Mouse (Mus musculus): ENCODE data around the gene Tcam1.
A peak's percentile ranks its signal among the peaks of the same experiment; 100 is the strongest.

Tcam1 gene

DNA sequence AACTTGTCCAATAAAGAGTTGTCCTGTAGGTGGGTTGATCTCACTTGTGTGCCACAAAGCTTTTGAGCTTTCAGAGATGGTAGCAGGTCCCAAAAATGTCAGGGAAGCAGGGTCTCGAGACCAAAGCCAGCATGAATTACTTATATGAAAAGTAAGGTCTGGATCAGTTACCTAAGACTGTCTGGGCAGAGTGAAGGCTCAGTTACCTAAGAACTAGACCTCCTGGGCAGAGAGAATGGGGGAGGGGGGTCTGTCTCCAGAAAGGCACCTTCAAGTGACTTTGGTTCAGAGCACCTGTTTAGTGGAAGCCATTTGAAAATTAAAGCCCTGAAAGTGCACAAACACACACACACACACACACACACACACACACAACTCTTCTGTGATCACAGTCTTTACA lies 2.1 kb upstream of the Tcam1 start:
- no peak for DNase-seq

DNA sequence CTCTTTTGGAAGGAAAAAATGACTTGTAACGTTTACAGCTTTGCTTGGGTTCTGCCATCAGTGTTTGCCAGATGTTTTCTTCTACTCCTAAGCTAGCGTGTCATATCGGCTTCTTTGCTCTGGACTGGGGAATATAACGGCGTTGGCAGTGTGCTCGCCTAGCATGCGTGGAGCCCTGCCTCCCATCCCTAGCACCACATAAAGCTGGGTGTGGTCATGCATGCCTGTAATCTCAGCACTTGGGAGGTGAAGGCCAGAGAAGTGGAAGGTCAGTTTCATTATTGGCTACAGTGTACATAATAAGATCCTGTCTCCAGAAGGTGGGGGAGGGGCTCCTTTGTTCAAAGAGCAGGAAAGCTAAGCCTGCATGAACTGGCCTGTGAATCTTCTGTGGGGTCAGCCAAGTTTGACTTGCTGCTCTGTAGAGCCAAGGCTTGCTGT lies 1.5 kb upstream of the Tcam1 start:
- DNase-seq, result no peak

DNA sequence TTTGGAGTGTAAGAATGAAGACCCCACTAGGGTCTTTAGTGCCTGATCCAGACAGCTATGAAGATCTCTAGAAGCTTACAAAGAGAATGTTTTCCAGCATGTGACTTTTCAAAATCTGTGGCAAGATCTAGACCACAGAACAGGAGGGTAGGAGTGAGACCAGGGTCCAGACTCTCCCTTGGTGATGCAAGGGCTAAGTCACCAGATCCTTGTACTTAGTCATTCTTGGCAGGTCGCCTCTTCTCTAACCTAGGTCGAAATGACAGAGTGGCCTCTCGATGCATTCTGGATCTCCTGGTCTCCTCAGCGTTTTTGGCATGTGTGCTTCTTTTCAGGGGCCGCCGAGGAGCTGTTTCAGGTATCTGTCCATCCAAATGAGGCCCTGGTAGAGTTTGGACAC lies 6.0 kb downstream of the Tcam1 start:
- DNase-seq, result no peak

DNA sequence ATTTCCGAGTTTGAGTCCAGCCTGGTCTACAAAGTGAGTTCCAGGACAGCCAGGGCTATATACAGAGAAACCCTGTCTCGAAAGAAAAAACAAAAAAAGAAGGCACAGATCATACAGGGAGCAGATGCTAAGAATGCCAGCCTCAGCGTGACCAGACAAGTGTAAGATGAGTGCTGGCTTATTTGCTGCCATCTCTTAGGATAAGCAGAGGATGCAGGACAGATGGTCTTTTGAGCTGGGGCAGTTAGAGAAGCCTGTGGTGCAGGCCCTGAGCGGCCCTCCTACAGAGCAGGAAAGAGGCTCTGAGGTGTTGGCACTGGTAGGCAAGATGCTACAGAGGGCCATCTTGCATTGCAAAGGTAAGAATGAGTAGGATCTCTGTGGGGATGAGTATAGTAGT lies 6.9 kb downstream of the Tcam1 start:
- no peak for DNase-seq

DNA sequence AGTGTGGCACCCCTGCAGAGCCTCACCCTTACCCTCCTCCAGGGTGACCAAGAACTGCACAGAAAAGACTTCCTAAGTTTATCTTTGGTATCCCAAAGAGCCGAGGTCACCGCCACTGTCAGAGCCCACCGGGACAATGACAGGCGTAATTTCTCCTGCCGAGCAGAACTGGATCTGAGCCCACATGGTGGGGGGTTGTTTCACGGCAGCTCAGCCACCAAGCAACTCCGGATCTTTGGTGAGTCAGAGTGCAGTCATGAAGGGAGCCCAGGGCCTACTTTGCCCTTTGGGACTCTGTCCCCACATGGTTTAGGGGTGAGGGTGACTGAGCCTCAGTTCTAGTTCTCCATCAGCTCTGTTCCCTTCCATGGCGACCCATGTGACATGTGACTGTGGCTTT lies 7.7 kb downstream of the Tcam1 start:
- DNase-seq, result no peak

DNA sequence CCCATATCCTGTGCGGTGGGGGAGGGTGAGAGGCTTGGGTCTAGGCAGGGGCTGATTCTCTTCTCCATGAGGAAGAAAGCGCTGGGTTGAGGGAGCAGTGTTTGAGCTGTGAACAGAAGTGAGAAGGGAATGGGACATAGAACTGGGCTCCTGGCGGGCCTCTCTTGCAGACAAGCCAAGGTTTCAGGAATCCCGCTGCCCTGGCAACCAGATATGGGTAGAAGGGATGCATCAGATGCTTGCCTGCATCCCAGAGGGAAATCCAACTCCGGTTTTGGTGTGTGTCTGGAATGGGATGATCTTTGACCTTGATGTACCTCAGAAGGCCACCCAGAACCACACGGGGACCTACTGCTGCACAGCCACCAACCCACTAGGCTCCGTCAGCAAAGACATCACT lies 9.7 kb downstream of the Tcam1 start:
- no peak for DNase-seq

DNA sequence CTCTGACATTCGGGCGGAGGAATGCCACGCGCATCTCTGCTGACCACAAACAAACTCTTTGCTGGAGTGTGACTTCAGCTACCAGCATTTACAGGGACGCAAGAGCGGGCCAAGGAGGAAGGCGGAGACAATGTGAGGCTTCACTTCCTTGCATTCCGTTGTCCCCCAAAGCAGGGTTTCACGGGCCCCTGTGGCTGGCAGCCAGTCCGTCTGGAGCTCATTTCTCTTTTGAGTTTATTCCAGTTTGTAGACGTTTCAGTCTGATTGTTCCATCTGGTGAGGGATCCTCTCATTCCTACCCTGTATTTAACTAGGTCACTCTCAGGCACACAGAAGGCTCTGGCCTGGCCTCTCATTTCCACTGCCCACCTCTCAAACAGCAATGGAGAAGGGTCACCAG lies 10.5 kb downstream of the Tcam1 start:
- peak; percentile 47 for DNase-seq

DNA sequence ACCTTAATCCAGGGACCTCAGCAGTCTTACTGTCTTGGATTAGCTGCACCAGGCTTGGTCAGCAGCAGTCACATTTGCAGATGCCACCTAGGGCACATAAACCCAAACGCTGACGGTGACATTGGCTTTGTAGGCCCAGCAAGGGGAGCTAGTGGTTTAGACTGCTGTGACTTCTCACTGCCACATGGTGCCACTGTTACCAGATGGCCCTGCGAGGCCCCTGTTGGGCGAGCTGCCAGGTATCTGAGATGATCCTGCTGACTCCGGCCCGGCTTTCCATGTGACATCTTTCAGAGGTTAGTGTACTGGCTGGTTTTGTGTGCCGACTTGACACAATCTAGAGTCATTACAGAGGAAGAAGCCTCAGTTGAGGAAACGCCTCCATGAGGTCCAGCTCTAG lies 12.9 kb downstream of the Tcam1 start:
- DNase-seq, result peak; percentile 37

DNA sequence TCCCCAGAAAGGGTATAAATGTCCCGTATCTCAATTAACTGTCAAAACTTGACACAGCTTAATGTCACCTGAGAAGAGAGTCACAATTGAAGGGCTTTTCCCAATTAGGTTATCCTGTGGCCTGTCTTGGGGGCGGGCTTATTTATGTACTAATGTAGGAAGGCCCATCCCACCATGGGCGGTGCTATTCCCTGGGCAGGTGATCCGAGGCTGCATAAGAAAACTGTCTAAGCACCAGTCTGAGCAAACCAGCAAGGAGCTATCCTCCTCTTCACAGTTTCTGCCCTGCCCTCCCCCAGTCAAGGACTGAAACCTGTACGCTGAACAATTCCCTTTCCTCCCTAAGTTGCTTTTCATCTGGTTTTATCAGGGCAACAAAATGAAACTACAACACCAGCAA lies 13.9 kb downstream of the Tcam1 start:
- no peak for DNase-seq

DNA sequence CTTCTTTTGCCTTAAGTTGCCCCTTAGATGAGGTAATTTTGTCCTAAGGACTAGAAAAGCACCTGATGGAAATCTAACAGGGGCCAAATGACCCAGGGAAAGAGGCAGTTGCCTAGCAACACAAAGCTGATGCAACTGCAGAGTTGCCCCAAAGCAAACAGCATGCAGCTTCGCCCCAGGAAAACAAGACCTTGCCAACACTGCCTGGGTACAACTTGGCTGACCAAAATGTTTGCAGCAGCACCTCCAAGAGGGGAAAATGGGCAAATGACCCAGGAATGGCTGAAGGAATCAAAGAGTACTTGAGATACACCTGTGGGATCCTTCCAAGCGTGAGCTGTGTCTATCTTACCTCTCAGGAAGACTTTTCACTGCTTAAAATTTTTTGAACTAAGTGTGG lies 15.4 kb downstream of the Tcam1 start:
- no peak for DNase-seq

DNA sequence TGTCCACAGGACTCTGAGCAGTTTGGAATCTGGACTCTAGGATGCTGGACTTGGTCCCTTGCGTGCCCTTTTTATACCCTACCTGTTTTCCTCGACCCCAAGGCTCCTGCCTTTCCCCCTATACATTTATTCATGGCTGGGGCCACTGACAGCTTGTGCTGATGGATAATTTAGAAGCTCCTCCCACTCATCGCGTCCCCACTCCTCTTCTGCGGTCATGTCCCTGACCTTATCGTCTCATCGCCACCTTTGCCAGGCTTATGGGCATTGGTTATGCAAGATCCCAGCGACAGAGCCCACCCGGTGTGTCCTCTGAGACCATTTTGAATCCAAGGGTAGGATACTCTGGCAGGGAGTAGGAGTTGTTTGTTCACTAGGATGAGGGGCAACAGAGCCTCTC lies 25.3 kb downstream of the Tcam1 start, which contains the start of gene Gh:
Gene Gh (minus strand): TSS at position 101 of the 400 bp plus-strand sequence.
- no peak for DNase-seq

DNA sequence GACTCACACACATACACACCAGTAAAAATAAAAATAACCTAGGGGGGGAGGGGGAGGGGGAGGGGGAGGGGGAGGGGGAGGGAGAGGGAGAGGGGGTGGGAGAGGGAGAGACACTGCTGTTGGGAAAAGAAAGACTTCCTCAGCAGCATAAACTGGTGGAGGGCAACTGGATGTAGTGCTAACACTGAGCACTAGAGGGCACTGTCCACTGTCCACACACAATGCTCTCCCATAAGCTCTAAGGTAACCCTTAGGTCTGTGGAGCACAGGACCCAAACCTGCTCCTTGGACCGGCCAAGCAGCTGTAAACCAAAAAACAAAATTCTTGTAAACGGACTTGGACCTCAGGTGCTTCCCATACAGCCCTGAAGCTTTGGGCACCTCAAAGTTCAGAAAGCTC lies 26.2 kb downstream of the Tcam1 start:
- DNase-seq, result peak; percentile 57

DNA sequence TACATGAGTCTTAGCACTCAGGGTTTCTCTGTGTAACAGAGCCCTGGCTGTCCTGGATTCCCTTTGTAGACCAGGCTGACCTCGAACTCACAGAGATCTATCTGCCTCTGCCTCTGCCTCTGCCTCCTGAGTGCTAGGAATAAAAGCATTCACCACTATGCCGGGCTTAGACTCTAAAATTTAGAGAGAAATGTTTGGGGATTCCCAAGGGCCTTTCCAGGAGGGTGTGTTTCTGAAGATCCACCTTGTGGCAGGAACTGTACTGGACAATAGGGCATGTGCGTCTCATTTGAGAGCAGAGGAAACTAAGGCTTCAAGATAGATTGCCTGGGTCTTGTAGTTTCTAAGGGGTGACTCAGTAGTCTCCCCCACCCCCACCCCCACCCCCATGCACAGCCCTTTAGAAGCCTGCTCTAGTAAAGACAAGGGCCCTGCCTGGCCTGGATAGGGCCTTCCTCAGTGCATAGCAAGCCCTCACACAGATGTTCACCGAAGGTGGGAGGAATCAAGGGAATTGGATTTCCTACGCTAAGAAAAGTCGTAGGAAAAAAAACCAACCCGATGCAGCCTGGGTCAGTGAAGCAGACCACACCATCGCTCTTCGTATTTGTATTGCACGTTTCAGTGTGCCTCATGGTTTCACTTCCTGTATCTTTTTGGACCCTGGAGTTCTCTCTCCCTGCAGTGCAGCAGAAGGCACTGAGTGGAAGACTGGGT lies 29.0 kb downstream of the Tcam1 start:
- no peak for DNase-seq

DNA sequence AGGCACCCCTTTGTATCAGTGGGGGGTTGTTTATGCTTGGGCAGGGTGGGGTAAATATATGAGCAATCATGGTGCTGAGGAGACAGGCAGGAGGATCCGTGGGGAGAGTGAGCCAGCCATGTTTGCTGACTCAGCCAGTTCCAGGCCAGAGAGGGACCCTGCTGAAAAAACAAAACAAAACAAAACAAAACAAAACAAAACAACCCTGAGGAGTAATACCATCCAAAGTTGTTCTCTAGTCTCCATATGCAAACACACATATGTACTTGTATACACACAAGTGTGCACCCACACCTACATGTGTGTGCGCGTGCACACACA lies 29.6 kb downstream of the Tcam1 start:
- DNase-seq, result no peak

DNA sequence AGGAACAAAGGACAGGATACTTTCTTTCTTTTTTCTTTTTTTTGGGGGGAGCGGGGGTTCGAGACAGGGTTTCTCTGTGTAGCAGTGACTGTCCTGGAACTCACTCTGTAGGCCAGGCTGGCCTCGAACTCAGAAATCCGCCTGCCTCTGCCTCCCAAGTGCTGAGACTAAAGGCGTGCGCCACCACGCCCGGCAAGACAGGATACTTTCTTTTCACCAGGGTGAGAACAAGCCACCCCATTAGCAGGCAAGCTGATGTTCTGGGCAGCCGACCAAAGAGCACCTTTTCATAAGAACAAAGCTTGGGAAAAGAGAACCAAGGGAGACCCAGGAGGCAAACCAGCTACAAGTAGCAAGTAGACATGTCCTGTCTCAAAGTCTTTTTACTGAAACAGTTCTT lies 30.3 kb downstream of the Tcam1 start:
- DNase-seq, result no peak

DNA sequence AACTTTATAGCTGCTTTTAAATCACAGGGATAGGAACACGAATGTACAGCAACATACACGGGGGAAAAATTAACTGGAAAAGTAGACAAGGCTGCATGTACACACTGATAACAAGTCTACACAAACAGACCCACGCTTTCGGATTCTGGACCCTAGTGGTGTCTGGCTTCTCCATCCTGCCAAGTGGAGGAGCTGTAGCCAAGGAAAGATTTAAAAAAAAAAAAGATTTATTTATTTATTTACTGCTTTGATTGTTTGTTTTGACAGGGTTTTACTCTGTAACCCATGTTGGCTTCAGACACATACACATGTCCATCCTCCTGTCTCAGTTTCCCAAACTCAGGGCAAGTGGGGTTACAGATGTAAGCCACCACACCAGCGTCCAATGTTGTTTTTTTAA lies 31.0 kb downstream of the Tcam1 start:
- no peak for DNase-seq

DNA sequence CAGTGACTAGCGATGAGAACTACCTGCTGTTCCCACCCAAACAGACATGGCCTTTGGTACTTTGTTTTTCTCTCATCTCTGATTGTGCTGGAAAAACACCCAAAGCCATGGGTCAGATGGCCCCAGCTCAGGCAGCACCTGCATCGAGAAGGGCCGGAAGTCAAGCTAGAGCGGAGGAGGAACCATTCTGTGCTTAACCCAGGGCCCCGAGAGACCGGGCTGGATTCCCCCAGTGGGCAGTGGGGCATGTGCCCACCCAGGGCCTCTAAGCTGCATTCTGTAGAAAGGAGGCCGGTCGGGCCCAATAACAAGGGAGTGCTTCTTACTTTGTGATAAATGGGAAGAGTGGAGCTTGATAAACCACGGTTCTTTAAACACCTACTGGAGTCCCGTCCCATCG lies 31.7 kb downstream of the Tcam1 start:
- DNase-seq, result no peak

DNA sequence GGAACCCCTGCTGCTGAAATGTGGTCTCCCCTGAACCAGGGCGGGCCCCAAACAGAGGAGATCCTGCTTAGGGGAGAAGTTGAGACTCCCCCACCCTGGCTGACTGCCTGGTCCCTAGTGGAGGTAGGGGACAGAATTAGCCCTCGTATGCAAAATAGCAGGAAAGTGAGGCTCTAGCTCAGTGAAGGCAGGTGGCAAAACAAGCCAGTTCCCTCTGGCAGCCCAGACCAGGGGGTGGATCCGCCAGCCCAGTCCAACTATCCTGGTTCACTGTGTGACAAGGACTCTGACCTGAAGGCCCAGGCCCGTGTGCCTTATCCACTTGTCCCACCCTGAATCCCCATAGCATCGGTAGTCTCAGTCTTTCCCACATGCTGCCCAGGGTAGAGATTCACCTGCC lies 33.7 kb downstream of the Tcam1 start:
- DNase-seq, result no peak

DNA sequence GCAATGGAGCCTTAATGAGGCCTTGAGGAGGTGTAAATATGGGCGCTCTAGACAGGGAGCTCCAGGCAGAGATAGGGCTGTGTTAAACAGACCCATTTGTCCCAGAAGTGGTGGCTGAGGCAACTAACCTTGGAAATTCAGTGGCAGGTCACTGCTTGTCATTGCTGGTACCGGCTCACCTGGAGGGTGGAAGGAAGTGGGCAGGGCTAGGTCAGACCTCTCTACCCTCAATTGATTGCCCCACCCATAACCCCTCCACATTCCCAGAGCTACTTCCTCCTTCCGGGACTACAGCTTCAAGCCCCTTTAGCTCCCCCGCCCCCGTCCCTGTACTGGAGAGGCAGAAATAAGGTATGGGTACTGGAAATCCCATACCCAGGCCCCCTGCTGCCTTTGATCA lies 37.1 kb downstream of the Tcam1 start:
- DNase-seq, result no peak

DNA sequence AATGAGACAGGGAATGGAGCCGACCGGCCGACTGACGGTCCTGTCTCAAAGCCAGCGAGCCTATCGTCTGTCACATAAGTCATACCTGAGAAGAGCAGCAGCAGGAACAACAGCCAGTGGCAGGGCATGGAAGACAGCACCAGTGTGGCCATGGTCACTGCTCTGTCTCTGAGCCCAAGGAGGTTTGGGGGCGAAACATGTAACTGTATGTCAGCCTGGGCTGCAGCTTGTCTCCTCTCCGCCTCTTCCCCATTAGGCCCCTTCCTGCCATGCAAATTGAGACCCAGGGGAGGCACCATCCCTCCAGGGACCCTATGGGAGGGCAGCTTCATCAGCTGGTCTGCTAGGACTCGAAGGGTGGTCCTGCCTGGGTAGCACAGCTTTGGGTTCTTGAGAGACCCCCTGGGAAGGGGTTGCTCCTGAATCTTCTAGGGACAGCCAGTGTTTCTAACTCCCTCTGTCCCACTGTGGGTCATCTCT lies 37.9 kb downstream of the Tcam1 start, which contains the start of gene Cd79b:
Gene Cd79b (minus strand): TSS at position 430 of the 480 bp plus-strand sequence.
- no peak for DNase-seq

DNA sequence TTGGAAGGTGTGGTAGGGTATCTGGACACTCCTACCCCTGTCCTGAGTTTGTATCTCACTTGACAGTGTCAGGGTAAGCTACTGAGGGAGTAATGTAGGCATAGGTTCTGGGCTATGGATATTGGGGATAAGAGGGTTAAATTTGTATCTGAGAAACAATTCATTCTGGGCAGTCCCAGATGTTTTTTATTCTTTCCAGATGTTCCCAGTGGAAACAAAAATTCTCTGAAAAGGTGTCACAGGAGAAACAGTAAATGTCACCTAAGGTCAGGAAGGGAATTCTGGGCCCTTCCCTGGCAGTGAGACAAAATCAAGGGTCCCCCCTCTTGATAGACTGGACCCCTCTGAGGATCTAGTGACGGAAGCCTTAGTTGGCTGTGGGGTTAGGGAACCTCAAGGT lies 39.9 kb downstream of the Tcam1 start:
- no peak for DNase-seq

DNA sequence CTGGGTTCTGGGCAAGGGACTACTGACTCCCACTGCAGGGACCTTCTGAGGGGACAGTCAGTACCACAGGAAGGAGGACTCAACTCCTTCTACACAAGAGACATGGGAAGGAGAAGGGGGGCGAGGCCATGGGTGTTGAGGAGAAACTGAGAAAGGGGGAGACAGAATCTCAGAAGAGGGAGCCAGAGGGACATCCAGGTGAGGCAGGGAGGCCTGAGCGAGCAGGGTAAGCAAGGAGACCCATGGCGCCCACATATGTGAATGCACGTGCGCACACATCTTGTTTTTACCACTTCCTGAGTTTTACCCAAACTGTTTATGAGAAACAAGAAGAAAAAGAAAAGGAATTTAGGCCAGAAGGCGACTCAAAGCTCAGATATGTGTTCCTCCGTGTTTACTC lies 41.3 kb downstream of the Tcam1 start:
- DNase-seq, result no peak

DNA sequence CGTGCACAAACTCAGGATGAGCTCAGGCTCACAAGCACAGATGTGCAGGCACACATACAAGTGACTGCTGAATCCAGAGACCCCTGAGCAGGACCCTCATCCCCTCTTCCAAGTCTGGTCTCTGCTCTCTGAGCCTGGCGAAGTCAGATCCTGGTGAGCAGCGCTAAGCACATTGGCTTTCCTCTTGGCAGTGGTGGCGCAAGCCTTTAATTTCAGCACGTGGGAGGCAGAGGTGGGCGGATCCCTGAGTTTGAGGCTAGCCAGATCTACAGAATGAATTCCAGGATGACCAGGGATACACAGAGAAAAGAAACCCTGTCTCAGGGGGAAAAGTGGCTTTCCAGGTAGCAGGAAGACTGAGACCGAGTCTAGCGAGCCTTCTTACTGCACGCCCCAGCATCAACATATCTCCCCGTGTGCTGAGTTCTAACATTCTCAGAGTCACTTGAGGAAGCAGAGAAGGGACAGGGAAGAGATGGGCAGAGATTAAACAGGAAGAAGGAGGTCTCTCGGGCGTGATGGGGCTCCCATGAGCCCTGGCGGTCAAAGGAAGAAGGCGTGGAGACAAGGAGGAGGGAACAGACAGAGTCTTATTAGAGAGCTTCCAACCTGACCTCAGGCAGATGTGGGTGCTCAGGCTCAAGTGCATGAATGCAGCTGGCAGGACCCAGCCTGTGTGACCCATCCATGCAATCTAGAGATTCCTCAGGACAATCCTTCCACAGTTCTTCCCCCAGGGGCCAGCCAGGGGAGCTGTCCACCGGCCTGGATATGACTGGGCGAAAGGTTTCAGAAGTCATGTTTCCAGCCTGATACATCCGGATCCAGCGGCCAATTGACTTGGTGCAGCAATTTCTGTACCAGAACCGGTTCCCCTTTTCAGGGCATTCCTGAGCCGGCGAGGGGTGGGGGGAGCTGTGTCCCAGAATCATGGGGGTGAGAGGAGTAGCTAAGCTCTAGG lies 42.2 kb downstream of the Tcam1 start:
- no peak for DNase-seq

DNA sequence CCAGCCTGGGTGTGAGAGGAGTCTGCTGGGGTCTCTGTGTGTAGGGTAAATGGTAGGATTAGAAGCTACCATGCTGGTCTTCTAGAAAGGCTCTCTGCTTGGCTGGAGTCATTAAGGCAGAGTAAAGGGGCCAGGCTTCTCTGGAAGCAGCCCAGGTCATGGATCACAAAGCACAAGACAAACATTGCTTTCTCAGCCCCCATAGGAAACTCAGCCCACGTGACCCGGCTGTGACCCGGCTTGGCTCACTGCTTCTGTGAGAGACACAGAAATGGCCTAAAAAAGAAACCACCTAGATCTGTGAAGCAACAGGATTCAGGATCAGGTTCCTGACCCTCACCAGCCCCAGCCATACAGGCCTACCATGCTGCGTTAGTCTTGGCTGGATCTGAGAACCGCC lies 48.4 kb downstream of the Tcam1 start:
- DNase-seq, result no peak

All from right cerebral cortex, postnatal 4 days (tissue).